Mouse (Mus musculus) spleen, adult 2 months (tissue): Measurements from ENCODE around the gene Cic.

Source experiments
- CTCF ChIP-seq: fragments of 200-500 bp; IDR thresholded peaks from 2 replicates; pipeline ENCODE4 v1.5.1; 2011; ENCODE audit warnings: mild to moderate bottlenecking, inconsistent platforms; ENCODE audit not compliant: insufficient read depth, insufficient read length, insufficient replicate concordance; ENCODE audit errors: extremely low read depth
- POLR2A ChIP-seq: fragments of 200-500 bp; IDR thresholded peaks from 2 replicates; pipeline ENCODE4 v1.6.1; 2011; ENCODE audit warnings: low read depth, low read length, inconsistent platforms

DNA sequence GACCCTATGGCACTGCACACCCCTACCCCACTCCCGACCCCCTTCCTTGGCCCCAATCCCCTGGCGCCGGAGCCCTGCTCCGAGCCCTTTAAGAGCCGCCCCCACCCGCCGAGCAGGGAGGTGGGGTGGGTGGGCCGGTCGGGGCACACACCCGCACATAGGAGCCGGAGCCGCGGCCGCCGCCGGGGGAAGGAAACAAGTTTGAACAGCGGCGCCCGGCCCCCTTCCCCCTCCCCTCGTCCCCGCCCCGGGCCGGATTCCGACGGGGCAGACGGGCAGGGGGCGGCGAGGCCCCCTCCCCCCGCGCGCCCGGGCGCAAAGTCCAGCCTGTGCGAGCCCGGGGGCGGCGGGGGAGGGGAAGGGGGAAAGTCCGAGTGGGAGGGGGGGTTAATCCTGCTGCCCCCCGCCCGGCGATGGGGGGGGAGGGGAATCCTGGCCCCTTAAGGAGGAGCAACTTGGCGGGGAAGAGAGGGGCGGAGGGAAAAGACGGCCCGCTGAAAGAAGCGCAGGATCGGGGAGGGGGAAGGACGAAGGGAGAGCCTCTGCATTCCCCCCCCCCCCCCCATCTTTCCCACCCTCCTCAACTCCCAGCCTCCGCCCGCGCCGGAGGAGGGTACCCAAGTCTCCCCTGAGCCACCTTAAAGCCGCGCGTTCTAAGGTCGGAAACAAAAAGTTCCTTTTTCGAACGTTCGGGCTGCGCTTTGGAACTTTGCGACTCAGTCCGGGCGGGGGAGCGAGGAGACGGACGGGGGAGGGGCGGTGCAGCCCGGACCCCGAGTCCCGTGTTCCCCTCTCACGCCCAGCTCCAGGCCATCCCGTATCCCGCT is 18.0 kb upstream of the Cic start:
- TF ChIP-seq CTCF (no peak), POLR2A (no peak)
